Mouse (Mus musculus) MEL (cell line): Measurements from ENCODE around the gene Gfod1. TPM values are rescaled to one million over a fixed set of nuclear protein-coding genes. Genes with fewer than 3 reads are reported as not detected.

Source experiments
- DNase-seq: peaks from one replicate; pipeline ENCODE4 v3.0.0; 2011; ENCODE audit warnings: low read depth, low spot score
- H3K27ac ChIP-seq: 2 replicates; pipeline ENCODE4 v1.5.1; 2012; ENCODE audit warnings: low read depth, mild to moderate bottlenecking, control low read depth, low read length, moderate library complexity; ENCODE audit not compliant: control insufficient read depth
- H3K27me3 ChIP-seq, 2 experiments: fragments of 150-350 bp in 1 of 2; sonication (generic) in 1 of 2; 2 replicates each; pipeline ENCODE4 v1.6.1; 2012; ENCODE audit warnings: low read length in 2 of 2, mild to moderate bottlenecking in 2 of 2, improper control_type of control experiment in 1 of 2, moderate library complexity in 1 of 2; ENCODE audit not compliant: insufficient read depth in 2 of 2, control insufficient read depth in 1 of 2
- H3K36me3 ChIP-seq, 2 experiments: 2 replicates each; pipeline ENCODE4 v1.6.1; 2012 to 2014; ENCODE audit warnings: low read length in 2 of 2, improper control_type of control experiment in 1 of 2, inconsistent platforms in 1 of 2, mild to moderate bottlenecking in 1 of 2; ENCODE audit not compliant: insufficient read depth in 2 of 2, control insufficient read depth in 1 of 2
- H3K4me1 ChIP-seq, 2 experiments: fragments of 150-350 bp in 1 of 2; sonication (generic) in 1 of 2; 2 replicates each; pipeline ENCODE4 v1.6.1; 2012; ENCODE audit warnings: low read length in 2 of 2, improper control_type of control experiment in 1 of 2, mild to moderate bottlenecking in 1 of 2; ENCODE audit not compliant: insufficient read depth in 2 of 2, control insufficient read depth in 1 of 2
- H3K4me3 ChIP-seq, 2 experiments: fragments of 150-350 bp in 1 of 2; sonication (generic) in 1 of 2; 2 replicates each; pipeline ENCODE4 v1.5.1; 2012; ENCODE audit warnings: low read depth in 2 of 2, low read length in 2 of 2, mild to moderate bottlenecking in 2 of 2, moderate library complexity in 2 of 2, control low read depth in 1 of 2, improper control_type of control experiment in 1 of 2; ENCODE audit not compliant: control insufficient read depth in 1 of 2, insufficient read depth in 1 of 2
- H3K79me2 ChIP-seq: 2 replicates; pipeline ENCODE4 v1.6.1; 2012; ENCODE audit warnings: mild to moderate bottlenecking, low read length, moderate library complexity; ENCODE audit not compliant: control insufficient read depth, poor library complexity, insufficient read depth
- H3K9ac ChIP-seq: 2 replicates; pipeline ENCODE4 v1.6.1; 2012; ENCODE audit warnings: low read depth, mild to moderate bottlenecking, control low read depth, low read length, moderate library complexity; ENCODE audit not compliant: control insufficient read depth, poor library complexity, severe bottlenecking
- H3K9me3 ChIP-seq: fragments of 150-350 bp; sonication (generic); replicated peaks from 2 replicates; pipeline ENCODE4 v1.6.1; 2012; ENCODE audit warnings: mild to moderate bottlenecking, low read length, improper control_type of control experiment, moderate library complexity; ENCODE audit not compliant: insufficient read depth
- BHLHE40 ChIP-seq: IDR thresholded peaks from 2 replicates; pipeline ENCODE4 v1.6.1; 2012; ENCODE audit warnings: low read depth, mild to moderate bottlenecking, inconsistent platforms, low read length, improper control_type of control experiment, borderline replicate concordance
- CHD2 ChIP-seq: IDR thresholded peaks from 2 replicates; pipeline ENCODE4 v1.6.1; 2011; ENCODE audit warnings: low read length, improper control_type of control experiment
- CTCF ChIP-seq, 3 experiments: IDR thresholded peaks in 2 of 3; conservative IDR thresholded peaks in 1 of 3; 2 replicates each; pipeline ENCODE4 v1.5.1; 2011 to 2012; ENCODE audit warnings: low read length in 3 of 3, low read depth in 2 of 3, mild to moderate bottlenecking in 2 of 3, improper control_type of control experiment in 1 of 3, inconsistent platforms in 1 of 3, mixed read lengths in 1 of 3, moderate library complexity in 1 of 3; ENCODE audit not compliant: control insufficient read depth in 1 of 3, insufficient read depth in 1 of 3, poor library complexity in 1 of 3, severe bottlenecking in 1 of 3
- ELF1 ChIP-seq: IDR thresholded peaks from 2 replicates; pipeline ENCODE4 v1.6.1; 2014; ENCODE audit warnings: low read depth, mild to moderate bottlenecking, inconsistent platforms, low read length, improper control_type of control experiment, moderate library complexity
- EP300 ChIP-seq, 2 experiments: IDR thresholded peaks; 2 replicates each; pipeline ENCODE4 v1.6.1; 2011; ENCODE audit warnings: improper control_type of control experiment in 2 of 2, low read length in 2 of 2, low read depth in 1 of 2, mild to moderate bottlenecking in 1 of 2
- ETS1 ChIP-seq: IDR thresholded peaks from 2 replicates; pipeline ENCODE4 v1.6.1; 2012; ENCODE audit warnings: low read depth, mild to moderate bottlenecking, inconsistent platforms, low read length, improper control_type of control experiment, moderate library complexity
- GATA1 ChIP-seq: IDR thresholded peaks from 2 replicates; pipeline ENCODE4 v1.6.1; 2011; ENCODE audit warnings: low read depth, low read length, improper control_type of control experiment
- HCFC1 ChIP-seq: IDR thresholded peaks from 2 replicates; pipeline ENCODE4 v1.6.1; 2012; ENCODE audit warnings: low read depth, mild to moderate bottlenecking, inconsistent platforms, low read length, improper control_type of control experiment, moderate library complexity
- MAX ChIP-seq: IDR thresholded peaks from 2 replicates; pipeline ENCODE4 v1.6.1; 2011; ENCODE audit warnings: low read length, improper control_type of control experiment
- MAZ ChIP-seq: IDR thresholded peaks from 2 replicates; pipeline ENCODE4 v1.6.1; 2012; ENCODE audit warnings: low read depth, mild to moderate bottlenecking, inconsistent platforms, low read length, improper control_type of control experiment
- MEF2A ChIP-seq: IDR thresholded peaks from 2 replicates; pipeline ENCODE4 v1.6.1; 2014; ENCODE audit warnings: low read depth, mild to moderate bottlenecking, inconsistent platforms, low read length, improper control_type of control experiment; ENCODE audit not compliant: poor library complexity, insufficient replicate concordance, severe bottlenecking; ENCODE audit errors: extremely low read depth
- MXI1 ChIP-seq: IDR thresholded peaks from 2 replicates; pipeline ENCODE4 v1.6.1; 2011; ENCODE audit warnings: mild to moderate bottlenecking, low read depth, low read length, improper control_type of control experiment
- NRF1 ChIP-seq: IDR thresholded peaks from 2 replicates; pipeline ENCODE4 v1.6.1; 2014; ENCODE audit warnings: low read depth, mild to moderate bottlenecking, inconsistent platforms, low read length, improper control_type of control experiment, moderate library complexity; ENCODE audit not compliant: poor library complexity, insufficient read depth, severe bottlenecking
- POLR2A ChIP-seq, 2 experiments: IDR thresholded peaks; 2 replicates each; pipeline ENCODE4 v1.6.1; 2011 to 2012; ENCODE audit warnings: low read length in 2 of 2, mild to moderate bottlenecking in 2 of 2, control low read depth in 1 of 2, improper control_type of control experiment in 1 of 2, low read depth in 1 of 2, moderate library complexity in 1 of 2; ENCODE audit not compliant: control insufficient read depth in 1 of 2, insufficient read depth in 1 of 2, poor library complexity in 1 of 2
- POLR2AphosphoS5 ChIP-seq: IDR thresholded peaks from 2 replicates; pipeline ENCODE4 v1.6.1; 2012; ENCODE audit warnings: low read depth, borderline replicate concordance, mild to moderate bottlenecking, inconsistent platforms, low read length, moderate library complexity, mixed read lengths
- RCOR1 ChIP-seq: IDR thresholded peaks from 2 replicates; pipeline ENCODE4 v1.6.1; 2012; ENCODE audit warnings: low read depth, mild to moderate bottlenecking, inconsistent platforms, low read length, improper control_type of control experiment
- SIN3A ChIP-seq: IDR thresholded peaks from 2 replicates; pipeline ENCODE4 v1.6.1; 2012; ENCODE audit warnings: low read length, improper control_type of control experiment, inconsistent platforms
- TAL1 ChIP-seq: IDR thresholded peaks from 2 replicates; pipeline ENCODE4 v1.6.1; 2012; ENCODE audit warnings: mild to moderate bottlenecking, inconsistent platforms, low read length, moderate library complexity, mixed read lengths
- TBP ChIP-seq: IDR thresholded peaks from 2 replicates; pipeline ENCODE4 v1.8.0; 2011; ENCODE audit warnings: low read depth, low read length, improper control_type of control experiment
- TCF12 ChIP-seq: IDR thresholded peaks from 2 replicates; pipeline ENCODE4 v1.6.1; 2014; ENCODE audit warnings: low read depth, mild to moderate bottlenecking, inconsistent platforms, low read length, improper control_type of control experiment, moderate library complexity
- USF2 ChIP-seq, 2 experiments: IDR thresholded peaks; 2 replicates each; pipeline ENCODE4 v1.6.1; 2011 to 2012; ENCODE audit warnings: improper control_type of control experiment in 2 of 2, low read length in 2 of 2, borderline replicate concordance in 1 of 2, inconsistent platforms in 1 of 2, low read depth in 1 of 2, mild to moderate bottlenecking in 1 of 2; ENCODE audit not compliant: insufficient read depth in 1 of 2
- polyA plus RNA-seq, 2 experiments: library from polyadenylated mRNA; stranded (reverse) in 1 of 2; unstranded in 1 of 2; fragments of >175 nt in 1 of 2; fragments of >200 nt in 1 of 2; gene quantifications; 2 replicates each; pipeline versions ENCODE4 v1.2.1 to v1.2.4; 2012; ENCODE audit warnings: low replicate concordance in 2 of 2, low read depth in 1 of 2; ENCODE audit not compliant: insufficient read length in 2 of 2, insufficient read depth in 1 of 2, missing spikeins in 1 of 2
- total RNA-seq: library from RNA; depleted of rRNA; stranded (reverse); fragments of 300-350 nt; gene quantifications from 2 replicates; pipeline ENCODE4 v1.2.3, GENCODE M21; 2012

The Gfod1 gene
- total and polyA plus RNA-seq, 3 experiments, result 0.27 to 0.93 TPM; not detected in 1

DNA sequence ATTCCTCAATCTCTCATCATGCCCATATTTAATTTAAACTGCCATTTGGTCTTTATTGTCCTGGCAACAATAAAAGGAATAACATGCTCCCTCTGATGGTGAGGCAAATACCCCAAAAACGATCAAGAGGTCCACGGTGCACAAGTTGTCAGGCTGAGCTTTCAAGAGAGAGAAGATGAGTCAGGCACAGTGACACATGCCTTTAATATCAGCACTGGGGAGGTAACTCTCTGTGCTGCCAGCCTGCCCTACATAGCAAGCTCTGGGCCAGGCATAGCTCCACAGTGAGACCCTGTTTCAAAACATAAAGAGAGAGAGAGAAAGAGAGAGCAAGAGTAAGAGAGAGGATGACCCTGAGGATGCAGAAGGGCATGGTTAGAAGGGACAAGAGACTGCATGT, 62.2 kb downstream of the Gfod1 start:
- TF ChIP-seq POLR2AphosphoS5 (no peak), TAL1 (no peak), MEF2A (no peak), NRF1 (no peak), POLR2A (IDR thresholded peaks at IDR 0.05; ENCODE audit: control insufficient read depth in 1 of 2, insufficient read depth in 1 of 2, low read depth in 1 of 2, low read length in 2 of 2, poor library complexity in 1 of 2) (no peak), BHLHE40 (no peak), CTCF (IDR thresholded peaks at IDR 0.05 in 2 of 3, conservative IDR thresholded peaks at IDR 0.05 in 1 of 3; ENCODE audit: control insufficient read depth in 1 of 3, insufficient read depth in 1 of 3, low read depth in 2 of 3, low read length in 3 of 3, poor library complexity in 1 of 3, severe bottlenecking in 1 of 3) (no peak), CHD2 (no peak), TBP (no peak), MAX (no peak)
- TF ChIP-seq, all 39 proteins: peak for 0
- Histone ChIP-seq H3K4me3 (no peak overlapping the region), H3K9ac (no peak overlapping the region), H3K27ac (no peak overlapping the region), H3K79me2 (no peaks in the 10 kb centered on the region), H3K4me1 (peaks cover 15 to 33% of the 10 kb centered on the region in 2 experiments), H3K9me3 (no peaks in the 10 kb centered on the region), H3K36me3 (peaks cover 0 to 18% of the 10 kb centered on the region in 2 experiments; a peak in 2 of 4 replicates), H3K27me3 (no peaks in the 10 kb centered on the region)
- no peak for DNase-seq

DNA sequence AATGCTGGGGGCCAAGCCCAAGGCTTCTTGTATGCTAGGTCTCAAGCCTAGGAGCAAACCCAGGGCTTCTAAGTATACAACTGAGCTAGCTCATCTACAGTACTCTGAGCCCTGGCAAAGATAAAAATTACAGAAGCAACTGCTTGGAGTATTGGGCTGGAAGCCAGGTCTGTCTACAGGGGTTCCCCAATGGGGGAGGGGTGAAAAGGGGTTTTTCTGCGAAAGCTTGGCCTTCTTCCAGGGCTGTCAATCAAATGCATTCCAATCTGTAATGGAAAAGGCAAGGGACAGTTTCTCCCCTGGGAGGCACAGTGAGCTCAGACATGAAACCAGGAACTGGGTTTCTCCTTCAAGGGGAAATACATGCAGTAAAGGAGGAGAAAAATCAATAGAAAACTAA, 62.9 kb downstream of the Gfod1 start:
- Histone ChIP-seq H3K9ac (no peak overlapping the region), H3K79me2 (no peaks in the 10 kb centered on the region), H3K36me3 (peaks cover 0 to 24% of the 10 kb centered on the region in 2 experiments; a peak in 2 of 4 replicates), H3K27me3 (no peaks in the 10 kb centered on the region), H3K27ac (peak overlapping the region; percentile 49; the same call in 1 of the 2 replicates), H3K4me1 (peaks cover 21 to 38% of the 10 kb centered on the region in 2 experiments), H3K4me3 (no peak overlapping the region), H3K9me3 (no peaks in the 10 kb centered on the region)
- TF ChIP-seq MXI1 (0 out of 2 replicates have a peak, but pooled peaks have one; percentile 31), EP300 (IDR thresholded peaks at IDR 0.05; ENCODE audit: low read depth in 1 of 2, low read length in 2 of 2) (peak; percentile 78 to 84), NRF1 (no peak), ELF1 (no peak), RCOR1 (peak; percentile 97), TCF12 (peak; percentile 75), ETS1 (peak; percentile 98), MAZ (peak; percentile 74; the same call in 1 of the 2 replicates), GATA1 (peak; percentile 68), USF2 (IDR thresholded peaks at IDR 0.05; ENCODE audit: borderline replicate concordance in 1 of 2, insufficient read depth in 1 of 2, low read depth in 1 of 2, low read length in 2 of 2) (no peak), SIN3A (peak; percentile 79), CHD2 (peak; percentile 66), HCFC1 (0 out of 2 replicates have a peak, but pooled peaks have one; percentile 49), BHLHE40 (peak; percentile 69; the same call in 1 of the 2 replicates)
- peak; percentile 90 for DNase-seq
